ENCODE assay signal across 9 mouse cellular contexts in the genomic region with DNA sequence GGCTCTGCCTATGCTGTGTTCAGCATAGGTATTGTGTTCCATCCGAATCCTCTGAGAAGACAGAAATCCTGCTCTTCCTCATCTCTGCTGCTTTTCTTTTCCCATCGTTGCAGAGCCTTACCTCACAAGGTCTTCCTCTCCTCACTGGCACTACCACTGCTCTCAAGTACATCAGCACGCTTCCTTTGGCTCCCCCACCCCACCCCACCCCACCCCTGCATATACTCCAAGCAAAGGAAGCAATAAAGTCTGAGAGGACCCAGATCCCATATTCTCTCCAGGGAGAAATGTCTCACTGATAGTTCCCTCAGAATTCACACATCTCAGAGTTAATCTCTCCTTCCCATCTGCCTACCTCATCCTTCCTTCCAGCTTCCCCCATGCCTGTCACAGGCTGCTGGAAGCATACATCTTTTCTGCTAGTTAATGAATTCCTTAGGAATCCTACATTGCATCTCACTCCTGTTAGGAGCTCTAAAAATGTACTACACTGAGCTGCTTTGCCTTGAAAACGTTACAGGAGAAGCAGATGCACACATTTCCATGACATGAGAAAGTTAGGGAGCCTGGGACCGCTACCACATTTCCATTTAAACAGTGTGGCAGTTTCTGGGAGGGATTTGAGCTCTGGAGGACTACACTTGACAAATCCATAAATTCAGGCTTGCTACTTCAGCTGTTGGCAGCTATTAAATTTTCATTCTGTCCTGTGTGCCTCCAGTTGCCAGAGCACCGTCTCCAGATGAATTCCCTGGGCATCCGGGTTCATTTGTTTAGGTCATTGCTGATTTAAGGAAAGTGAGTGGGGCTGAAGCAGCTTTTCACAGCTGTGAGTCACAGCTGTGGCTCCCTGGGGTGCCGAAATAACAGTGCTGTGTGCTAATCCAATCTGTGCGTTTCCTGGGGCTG. TPM values are rescaled to one million over a fixed set of nuclear protein-coding genes. Genes with fewer than 3 reads are reported as not detected.
A peak's percentile ranks its signal among the peaks of the same experiment; 100 is the strongest.
DNase-seq lines count a peak whose midpoint lies in the region; ATAC-seq lines count a peak whose summit lies in the region.
"Had no signal": no experiment of that assay in that cellular context is flagged by ENCODE, and none has a peak within 500 bp of the region (broad histone marks: within the 10 kb centered on the region; RNA-seq: fewer than 3 reads in every experiment).

No protein-coding gene starts in this region.

- DNase-seq in left cerebral cortex, adult 11 months (ENCODE audit: low spot score): peak; percentile 30
- no peak for DNase-seq in left cerebral cortex, postnatal 4 days
- peak; percentile 62 for DNase-seq in forebrain, embryonic 14.5 days (ENCODE audit: low spot score)
- DNase-seq in left cerebral cortex, adult 8-10 months (ENCODE audit: low spot score in 2 of 2): peak; percentile 20 to 48
- peak; percentile 56 for DNase-seq in retina, postnatal 1 day
- DNase-seq in liver, embryonic 11.5 days (ENCODE audit: low spot score): no peak
- DNase-seq in urinary bladder, postnatal 36 days (ENCODE audit: low spot score in 2 of 2): no peak
- no peak for DNase-seq in testis, postnatal 14 days (ENCODE audit: low spot score)

- no peaks in the 10 kb centered on the region for H3K27me3 ChIP-seq in forebrain, embryonic 14.5 days (replicated peaks; ENCODE audit: control insufficient read depth, insufficient read depth, low read length)
- H3K27me3 ChIP-seq in liver, embryonic 11.5 days (replicated peaks; ENCODE audit: control insufficient read depth, insufficient read depth, low read length): no peaks in the 10 kb centered on the region

- no peak overlapping the region; the same call in 1 of the 2 replicates for H3K9ac ChIP-seq in forebrain, embryonic 14.5 days (ENCODE audit: low read length)
- no peak overlapping the region for H3K9ac ChIP-seq in liver, embryonic 11.5 days (ENCODE audit: low read depth, low read length)

- WGBS in forebrain, embryonic 14.5 days: 29% methylated on average over 9 of the region's 9 CpGs
- 27% methylated on average over 9 of the region's 9 CpGs for WGBS in liver, embryonic 11.5 days

- H3K4me2 ChIP-seq in forebrain, embryonic 14.5 days (ENCODE audit: low read length): peak overlapping the region; percentile 4; the same call in 1 of the 2 replicates
- no peak overlapping the region for H3K4me2 ChIP-seq in liver, embryonic 11.5 days

- H3K9me3 ChIP-seq in forebrain, embryonic 14.5 days (replicated peaks; ENCODE audit: control insufficient read depth, low read length): no peaks in the 10 kb centered on the region
- H3K9me3 ChIP-seq in liver, embryonic 11.5 days (ENCODE audit: control insufficient read depth, low read length): no peaks in the 10 kb centered on the region

- H3K4me1 ChIP-seq in forebrain, embryonic 14.5 days (ENCODE audit: control insufficient read depth, insufficient read depth, low read length): no peaks in the 10 kb centered on the region; the same call in 1 of the 2 replicates
- H3K4me1 ChIP-seq in liver, embryonic 11.5 days (replicated peaks; ENCODE audit: control insufficient read depth, insufficient read depth, low read length): no peaks in the 10 kb centered on the region

- intact Hi-C loops in left cerebral cortex, postnatal 4 days (cut with DNase I): no loop called here

- no peaks in the 10 kb centered on the region for H3K36me3 ChIP-seq in forebrain, embryonic 14.5 days (ENCODE audit: control insufficient read depth, insufficient read depth, low read length)
- H3K36me3 ChIP-seq in liver, embryonic 11.5 days (ENCODE audit: control insufficient read depth, insufficient read depth, low read length): no peaks in the 10 kb centered on the region

- peak; percentile 55 for ATAC-seq in forebrain, embryonic 14.5 days
- ATAC-seq in liver, embryonic 11.5 days (replicated peaks; ENCODE audit: low FRiP score): no peak

- no peak overlapping the region for H3K4me3 ChIP-seq in forebrain, embryonic 14.5 days (ENCODE audit: low read depth, low read length)
- H3K4me3 ChIP-seq in liver, embryonic 11.5 days (ENCODE audit: low read depth, low read length): no peak overlapping the region

- peak overlapping the region; percentile 29; the same call in 1 of the 2 replicates for H3K27ac ChIP-seq in forebrain, embryonic 14.5 days (ENCODE audit: low read depth, low read length)
- H3K27ac ChIP-seq in liver, embryonic 11.5 days (ENCODE audit: low read depth, low read length): no peak overlapping the region

RNA-seq across cellular contexts. Expression of a gene that starts 25.8 kb away (rescaled TPM):
- total RNA-seq in left cerebral cortex, postnatal 4 days (2021): under 1 TPM in 1 of 2 experiments, not detected in 1; 0.28 TPM
- polyA plus RNA-seq in forebrain, embryonic 14.5 days (2014; fragmentation: Nextera tagmentation; extraction: Ambion mirVana): not detected in 2 replicates
- not detected for total RNA-seq in left cerebral cortex, adult 8-10 months (2022)
- not detected in 2 replicates for polyA plus RNA-seq in liver, embryonic 11.5 days (2014; fragmentation: Nextera tagmentation; extraction: Ambion mirVana)
- total RNA-seq: MEL had no signal

Comparison
In these comparisons a context has a peak if more than half of its experiments do, and no peak if none do; other contexts are left out.
1. DNase-seq: peak in left cerebral cortex, adult 11 months (single experiment), forebrain, embryonic 14.5 days (single experiment), left cerebral cortex, adult 8-10 months (2 of 2) and retina, postnatal 1 day (single experiment); none in left cerebral cortex, postnatal 4 days (single experiment), liver, embryonic 11.5 days (single experiment), urinary bladder, postnatal 36 days (0 of 2) and testis, postnatal 14 days (single experiment).